Mouse (Mus musculus) cerebellum, adult 2 months (tissue): ENCODE results near the gene Ndufs2.

Experiments used
- CTCF ChIP-seq: fragments of 200-500 bp; IDR thresholded peaks from 2 replicates; pipeline ENCODE4 v1.5.1; 2011; ENCODE audit warnings: low read depth, mild to moderate bottlenecking, control low read depth, low read length, moderate library complexity, borderline replicate concordance; ENCODE audit not compliant: insufficient read depth
- POLR2A ChIP-seq: fragments of 200-500 bp; IDR thresholded peaks from 2 replicates; pipeline ENCODE4 v1.6.1; 2011; ENCODE audit warnings: low read length, control low read depth, borderline replicate concordance; ENCODE audit not compliant: insufficient read depth

GRCm38 (mm10) chr1:171223796-171224195 is 27.4 kb downstream of the Ndufs2 start:
- TF ChIP-seq CTCF, result no peak
- TF ChIP-seq POLR2A, result no peak
